Mouse (Mus musculus) intestine, postnatal 0 days (tissue): ENCODE data around the gene Dhrs2. TPM values are rescaled to one million over a fixed set of nuclear protein-coding genes. Genes with fewer than 3 reads are reported as not detected.
A peak's percentile ranks its signal among the peaks of the same experiment; 100 is the strongest.

Experiments used
- ATAC-seq: fragments of 200-750 bp; cut with Nextera tagmentation; 2 replicates; pipeline ENCODE4 v1.8.0; 2017; ENCODE audit warnings: mild to moderate bottlenecking, moderate TSS enrichment, moderate library complexity
- H3K27ac ChIP-seq: fragments of 300-500 bp; sonication (generic); 2 replicates; pipeline ENCODE4 v1.5.1; 2014; ENCODE audit warnings: mild to moderate bottlenecking, low read depth, low read length, moderate library complexity
- H3K27me3 ChIP-seq: fragments of 300-500 bp; sonication (generic); replicated peaks from 2 replicates; pipeline ENCODE4 v1.6.1; 2014; ENCODE audit warnings: low read length, mixed read lengths; ENCODE audit not compliant: control insufficient read depth, insufficient read depth
- H3K36me3 ChIP-seq: fragments of 300-500 bp; sonication (generic); 2 replicates; pipeline ENCODE4 v1.6.1; 2014; ENCODE audit warnings: mild to moderate bottlenecking, moderate library complexity; ENCODE audit not compliant: control insufficient read depth, insufficient read depth
- H3K4me1 ChIP-seq: fragments of 300-500 bp; sonication (generic); replicated peaks from 2 replicates; pipeline ENCODE4 v1.6.1; 2014; ENCODE audit warnings: antibody characterized with exemption, low read length, mixed read lengths; ENCODE audit not compliant: control insufficient read depth, insufficient read depth
- H3K4me2 ChIP-seq: fragments of 300-500 bp; sonication (generic); replicated peaks from 2 replicates; pipeline ENCODE4 v1.6.1; 2014; ENCODE audit warnings: low read depth, mild to moderate bottlenecking, moderate library complexity
- H3K4me3 ChIP-seq: fragments of 300-500 bp; sonication (generic); 2 replicates; pipeline ENCODE4 v1.5.1; 2014; ENCODE audit warnings: low read depth, low read length
- H3K9ac ChIP-seq: fragments of 300-500 bp; sonication (generic); 2 replicates; pipeline ENCODE4 v1.6.1; 2014; ENCODE audit warnings: mild to moderate bottlenecking, low read depth, low read length
- H3K9me3 ChIP-seq: fragments of 300-500 bp; sonication (generic); 2 replicates; pipeline ENCODE4 v1.6.1; 2016; ENCODE audit warnings: mixed run types; ENCODE audit not compliant: control insufficient read depth
- CTCF ChIP-seq: sonication (generic); IDR thresholded peaks from 2 replicates; pipeline ENCODE4 v1.5.1; 2016; ENCODE audit warnings: low read depth, mild to moderate bottlenecking, control low read depth, antibody characterized with exemption, moderate library complexity
- WGBS: fragments of 180-500 bp; shearing (Covaris S2); extraction: QIAGEN DNeasy Blood & Tissue Kit; methylation state at CpG from one replicate; pipeline ENCODE4 v1.1.7; 2014; 5-methylcytosine and 5-hydroxymethylcytosine counted together
- polyA plus RNA-seq: library from polyadenylated mRNA; unstranded; fragments of >200 nt; fragmentation: Nextera tagmentation; extraction: Ambion mirVana; gene quantifications from 2 replicates; pipeline ENCODE4 v1.2.1, GENCODE M21; 2015

Gene Dhrs2
- polyA plus RNA-seq, 1 experiment from 2014 or later, result 0.14 TPM

DNA sequence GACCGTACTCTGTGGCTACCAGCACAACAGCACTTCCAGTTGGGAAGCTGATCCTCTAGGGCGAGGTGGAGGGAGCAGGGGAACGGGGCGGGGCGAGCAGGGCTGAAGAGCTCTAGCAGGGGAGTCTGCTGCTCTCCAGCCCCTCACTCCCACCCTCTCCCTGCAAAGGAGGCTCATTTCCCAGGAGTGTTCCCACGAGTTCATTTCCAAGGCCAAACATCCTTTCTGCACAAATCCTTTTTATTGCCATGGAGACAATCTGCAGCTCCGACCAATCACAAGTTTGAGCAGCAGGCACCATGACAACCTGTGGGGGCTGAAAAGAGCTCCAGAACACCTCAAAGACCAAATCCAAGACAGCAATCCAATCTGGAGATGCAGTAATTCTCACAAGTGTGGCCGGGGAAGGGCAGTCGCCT, 32.4 kb upstream of the Dhrs2 start:
- WGBS, result 32% methylated on average over 9 of the region's 9 CpGs
- no peaks in the 10 kb centered on the region for H3K4me1 ChIP-seq

GRCm38 (mm10) chr14:55193354-55193753, 28.5 kb upstream of the Dhrs2 start:
- Histone ChIP-seq H3K27ac (no peak overlapping the region), H3K36me3 (no peaks in the 10 kb centered on the region), H3K9me3 (no peaks in the 10 kb centered on the region), H3K4me1 (no peaks in the 10 kb centered on the region), H3K4me3 (no peak overlapping the region), H3K4me2 (no peak overlapping the region), H3K9ac (no peak overlapping the region), H3K27me3 (no peaks in the 10 kb centered on the region)
- TF ChIP-seq CTCF, result no peak
- WGBS, result 84% methylated on average over 8 of the region's 8 CpGs
- no peak for ATAC-seq

More for the DNA sequence above, 32.4 kb upstream of the Dhrs2 start:
- Histone ChIP-seq H3K9me3 (no peaks in the 10 kb centered on the region), H3K27me3 (no peaks in the 10 kb centered on the region), H3K4me3 (no peak overlapping the region), H3K9ac (no peak overlapping the region), H3K4me2 (no peak overlapping the region), H3K27ac (no peak overlapping the region), H3K36me3 (no peaks in the 10 kb centered on the region)
- no peak for TF ChIP-seq CTCF
- no peak for ATAC-seq

DNA sequence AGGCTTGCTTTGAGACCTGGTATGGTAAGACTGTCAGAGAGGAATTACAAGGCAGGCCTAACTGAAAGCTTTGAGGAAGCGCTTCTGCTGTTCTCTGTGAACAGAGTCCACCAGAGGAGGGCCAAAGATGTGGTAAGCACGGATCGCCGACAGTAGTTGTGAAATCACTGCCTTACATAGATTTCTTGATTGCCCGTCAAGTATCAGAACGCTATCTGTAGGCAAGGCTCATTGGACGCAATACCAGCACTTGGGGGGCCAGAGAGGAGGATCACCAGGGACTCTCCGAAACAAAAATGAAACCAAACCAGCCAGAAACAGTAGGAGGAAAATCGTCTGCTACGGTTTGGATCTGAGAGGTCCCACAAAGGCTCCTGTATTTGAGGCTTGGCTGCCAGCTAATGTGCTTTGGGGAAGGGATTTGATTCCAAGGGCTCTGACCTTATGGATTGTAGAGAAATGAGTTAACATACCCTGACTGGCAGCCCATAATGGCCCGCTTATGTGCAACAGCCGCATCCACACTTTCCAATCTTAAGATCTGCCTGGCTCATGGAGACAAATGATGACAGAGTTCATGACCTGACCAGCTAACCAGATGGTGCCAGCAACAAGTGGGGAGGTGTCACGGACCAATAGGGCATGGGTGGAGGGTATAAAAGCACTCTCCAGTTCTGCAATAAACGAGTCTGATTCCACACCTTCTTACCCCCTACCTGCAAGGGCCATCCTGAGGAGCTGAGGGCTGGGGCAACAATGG, 27.8 kb upstream of the Dhrs2 start:
- Histone ChIP-seq H3K4me2 (peak overlapping the region; percentile 35; the same call in 1 of the 2 replicates), H3K36me3 (no peaks in the 10 kb centered on the region), H3K4me1 (no peaks in the 10 kb centered on the region), H3K9ac (no peak overlapping the region), H3K9me3 (no peaks in the 10 kb centered on the region), H3K27me3 (no peaks in the 10 kb centered on the region), H3K4me3 (no peak overlapping the region), H3K27ac (no peak overlapping the region)
- 47% methylated on average over 14 of the region's 14 CpGs for WGBS
- ATAC-seq, result no peak
- no peak for TF ChIP-seq CTCF

DNA sequence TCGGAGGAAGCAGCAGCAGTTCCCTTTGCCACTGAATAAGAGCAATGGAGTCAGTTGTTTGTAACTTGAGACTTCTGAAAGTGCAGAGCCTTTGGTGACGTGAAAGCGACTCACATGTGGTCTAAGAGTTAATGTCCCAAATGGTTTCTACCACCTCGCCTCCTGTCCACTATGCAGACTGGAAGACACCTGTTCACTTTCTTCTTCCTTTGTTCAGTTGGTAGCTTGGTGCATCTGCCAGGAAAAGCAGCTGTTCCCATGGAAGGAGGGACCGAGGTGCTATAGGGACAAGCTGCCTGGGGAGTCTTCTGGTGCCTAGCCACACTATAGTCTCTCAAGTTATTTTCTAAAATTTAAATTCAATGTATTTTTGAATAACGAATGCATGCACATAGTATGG, 27.0 kb upstream of the Dhrs2 start:
- Histone ChIP-seq H3K4me3 (no peak overlapping the region), H3K27me3 (no peaks in the 10 kb centered on the region), H3K4me2 (no peak overlapping the region), H3K36me3 (no peaks in the 10 kb centered on the region), H3K9ac (no peak overlapping the region), H3K27ac (no peak overlapping the region), H3K4me1 (no peaks in the 10 kb centered on the region), H3K9me3 (no peaks in the 10 kb centered on the region)
- TF ChIP-seq CTCF, result no peak
- no peak for ATAC-seq
- 55% methylated on average over 6 of the region's 6 CpGs for WGBS

DNA sequence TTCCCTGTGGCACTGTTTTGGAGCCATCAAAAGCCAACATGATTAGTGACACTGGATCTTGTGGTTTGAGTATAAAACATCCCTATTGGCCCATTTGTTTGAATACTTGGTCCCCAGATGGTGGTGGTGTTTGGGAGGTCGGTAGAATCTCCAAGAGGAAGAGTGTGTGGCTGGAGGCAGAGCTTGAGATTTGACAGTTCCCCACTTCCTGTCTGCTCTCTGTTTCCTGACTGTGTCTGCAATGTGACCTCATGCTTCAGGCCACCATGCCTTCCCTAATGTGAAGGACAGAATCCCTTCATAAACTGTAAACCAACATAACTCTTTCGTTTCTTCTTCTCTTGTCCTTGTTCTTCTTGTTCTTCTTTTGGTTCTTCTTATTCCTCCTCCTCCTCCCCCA, 24.7 kb upstream of the Dhrs2 start:
- TF ChIP-seq CTCF, result no peak
- Histone ChIP-seq H3K27me3 (no peaks in the 10 kb centered on the region), H3K9me3 (no peaks in the 10 kb centered on the region), H3K4me1 (no peaks in the 10 kb centered on the region), H3K36me3 (no peaks in the 10 kb centered on the region), H3K9ac (no peak overlapping the region), H3K4me3 (no peak overlapping the region), H3K27ac (no peak overlapping the region), H3K4me2 (no peak overlapping the region)
- ATAC-seq, result no peak
- WGBS, result 46% methylated on average over 2 of the region's 2 CpGs

GRCm38 (mm10) chr14:55198187-55198586, 23.6 kb upstream of the Dhrs2 start:
- Histone ChIP-seq H3K4me3 (no peak overlapping the region), H3K27me3 (no peaks in the 10 kb centered on the region), H3K36me3 (no peaks in the 10 kb centered on the region), H3K9ac (no peak overlapping the region), H3K4me1 (no peaks in the 10 kb centered on the region), H3K4me2 (no peak overlapping the region), H3K27ac (no peak overlapping the region), H3K9me3 (no peaks in the 10 kb centered on the region)
- no peak for ATAC-seq
- TF ChIP-seq CTCF, result no peak
- 52% methylated on average over 2 of the region's 2 CpGs for WGBS
